In the genomic region with DNA sequence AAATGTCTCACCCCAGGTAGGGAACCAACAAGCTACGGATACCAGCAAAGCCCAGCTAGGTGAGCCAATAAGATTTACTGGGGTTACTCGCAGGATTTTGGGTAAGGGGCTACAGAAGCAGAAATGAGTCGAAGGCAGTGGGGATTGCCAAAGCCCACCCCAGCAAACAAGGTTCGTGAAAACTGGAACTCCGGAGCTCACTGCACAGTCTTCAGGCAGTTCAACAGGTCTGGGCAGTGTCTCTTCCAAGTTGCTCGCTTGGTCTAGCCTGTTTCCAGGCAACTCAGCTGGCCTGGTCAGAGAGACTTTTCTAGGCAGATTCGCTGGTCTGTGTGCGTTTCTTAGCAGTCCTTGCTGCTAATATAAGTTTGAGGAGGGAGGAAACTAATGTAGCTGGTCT, we compare ENCODE assay signal across 12 mouse cellular contexts.
"Had no signal": no experiment of that assay in that cellular context is flagged by ENCODE, and none has a peak within 500 bp of the region (broad histone marks: within the 10 kb centered on the region; RNA-seq: fewer than 3 reads in every experiment).

No protein-coding gene starts in this region.

- DNase-seq: kidney, adult 11 months; kidney, adult 8-10 months; kidney, postnatal 10 days; kidney, postnatal 36 days; layer of hippocampus, postnatal 36 days; liver, embryonic 13.5 days; lung, postnatal 14 days; right cerebral cortex, adult 18-20 months; right cerebral cortex, postnatal 14 days; right cerebral cortex, postnatal 4 days; thymus, adult 2 months; thymus, postnatal 25 days had no signal
